Mouse (Mus musculus): ENCODE measurements around the gene Pknox2.

DNA sequence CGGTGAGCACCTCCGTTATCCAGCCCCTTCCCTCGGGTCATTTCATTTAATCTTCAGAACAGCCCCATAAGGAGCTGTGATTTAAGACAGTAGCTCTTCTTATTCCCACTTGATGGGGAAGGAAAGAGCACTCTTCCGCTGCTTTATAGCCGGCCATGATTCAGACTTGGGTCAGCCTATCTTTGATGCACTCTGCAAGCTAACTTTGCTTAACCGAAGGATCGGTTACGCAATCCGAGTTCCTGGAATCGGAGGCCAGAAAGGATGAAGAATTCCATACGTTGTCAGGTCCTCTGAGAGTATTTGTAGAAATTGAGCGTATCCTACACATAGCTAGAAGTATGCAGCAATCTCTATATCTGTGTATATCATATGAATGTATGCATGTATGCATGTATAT lies 109.8 kb downstream of the Pknox2 start:
- TF ChIP-seq CTCF (IDR thresholded peaks at IDR 0.05; ENCODE audit: low read depth) (no peak), EP300 (IDR thresholded peaks at IDR 0.05; ENCODE audit: low read depth) (no peak)
